Mouse (Mus musculus): ENCODE measurements around the gene Plcl1. TPM values are rescaled to one million over a fixed set of nuclear protein-coding genes. Genes with fewer than 3 reads are reported as not detected.
A peak's percentile ranks its signal among the peaks of the same experiment; 100 is the strongest.

The Plcl1 gene
- total RNA-seq, 2 experiments from 2014 or later = 7.4 to 7.7 TPM

- no peak for DNase-seq
Observed at GRCm38 (mm10) chr1:55704707-55705106, 299.0 kb downstream of the Plcl1 start.

- DNase-seq = no peak
Observed at GRCm38 (mm10) chr1:55705173-55705572, 299.5 kb downstream of the Plcl1 start.

GRCm38 (mm10) chr1:55705756-55706155 is 300.0 kb downstream of the Plcl1 start:
- no peak for DNase-seq

GRCm38 (mm10) chr1:55706933-55707332 is 301.2 kb downstream of the Plcl1 start:
- DNase-seq = no peak

- no peak for DNase-seq
Observed at GRCm38 (mm10) chr1:55717283-55717803, 311.6 kb downstream of the Plcl1 start.

GRCm38 (mm10) chr1:55725428-55725827 is 319.7 kb downstream of the Plcl1 start:
- no peak for DNase-seq

- DNase-seq = no peak
Observed at GRCm38 (mm10) chr1:55729332-55729731, 323.6 kb downstream of the Plcl1 start.

- no peak for DNase-seq
Observed at GRCm38 (mm10) chr1:55732951-55733350, 327.2 kb downstream of the Plcl1 start.

GRCm38 (mm10) chr1:55736054-55736740 is 330.5 kb downstream of the Plcl1 start:
- peak; percentile 86 for DNase-seq

- no peak for DNase-seq
Observed at GRCm38 (mm10) chr1:55736762-55737288, 331.1 kb downstream of the Plcl1 start.

- no peak for DNase-seq
Observed at GRCm38 (mm10) chr1:55738746-55739365, 333.1 kb downstream of the Plcl1 start.

GRCm38 (mm10) chr1:55741885-55742284 is 336.2 kb downstream of the Plcl1 start:
- DNase-seq = no peak

GRCm38 (mm10) chr1:55748516-55748915 is 342.8 kb downstream of the Plcl1 start:
- DNase-seq = no peak

- DNase-seq = no peak
Observed at GRCm38 (mm10) chr1:55749770-55750169, 344.0 kb downstream of the Plcl1 start.

- DNase-seq = peak; percentile 42
Observed at GRCm38 (mm10) chr1:55755742-55756141, 350.0 kb downstream of the Plcl1 start.

GRCm38 (mm10) chr1:55762284-55762683 is 356.6 kb downstream of the Plcl1 start:
- no peak for DNase-seq

- DNase-seq = no peak
Observed at GRCm38 (mm10) chr1:55763171-55763570, 357.4 kb downstream of the Plcl1 start.

GRCm38 (mm10) chr1:55766743-55767142 is 361.0 kb downstream of the Plcl1 start:
- DNase-seq = no peak

GRCm38 (mm10) chr1:55770072-55770785 is 364.5 kb downstream of the Plcl1 start:
- DNase-seq = no peak

- DNase-seq = no peak
Observed at GRCm38 (mm10) chr1:55792817-55793216, 387.1 kb downstream of the Plcl1 start.

Measured in gastrocnemius, postnatal 10 days (tissue).